Mouse (Mus musculus): ENCODE measurements around the gene Gpr162. TPM values are rescaled to one million over a fixed set of nuclear protein-coding genes. Genes with fewer than 3 reads are reported as not detected.

Gene Gpr162
- polyA plus RNA-seq, 1 experiment from 2014 or later, result 70.2 TPM

Other genes starting within 250 kb of the Gpr162 start
- not detected in 3 replicates for gene C1s2, start 227.9 kb downstream of the Gpr162 start, polyA plus RNA-seq (2018)
- gene Lpcat3, start 201.0 kb downstream of the Gpr162 start, polyA plus RNA-seq (2018), result 42.1 to 61.4 TPM (median 45.7 TPM) in 3 replicates
- 27.4 to 82.6 TPM (median 54.2 TPM) in 3 replicates for gene Emg1, start 151.8 kb downstream of the Gpr162 start, polyA plus RNA-seq (2018)
- gene Phb2, start 151.6 kb downstream of the Gpr162 start, polyA plus RNA-seq (2018), result 84.2 to 177 TPM (median 93.5 TPM) in 3 replicates
- 172 to 251 TPM (median 215 TPM) in 3 replicates for gene Ptpn6, start 125.3 kb downstream of the Gpr162 start, polyA plus RNA-seq (2018)
- 43.6 to 99.2 TPM (median 63.8 TPM) in 3 replicates for gene Grcc10, start 122.6 kb downstream of the Gpr162 start, polyA plus RNA-seq (2018)
- gene Gm45234, start 108.0 kb downstream of the Gpr162 start, polyA plus RNA-seq (2018), result not detected in 3 replicates
- 17.0 to 35.6 TPM (median 21.7 TPM) in 3 replicates for gene Atn1, start 107.5 kb downstream of the Gpr162 start, polyA plus RNA-seq (2018)
- 4.8 to 9.6 TPM (median 6.7 TPM) in 3 replicates for gene Eno2, start 94.3 kb downstream of the Gpr162 start, polyA plus RNA-seq (2018)
- gene Lrrc23, start 84.3 kb downstream of the Gpr162 start, polyA plus RNA-seq (2018), result not detected in 3 replicates
- 24.2 to 48.9 TPM (median 43.2 TPM) in 3 replicates for gene Spsb2, start 55.3 kb downstream of the Gpr162 start, polyA plus RNA-seq (2018)
- gene Tpi1, start 49.7 kb downstream of the Gpr162 start, polyA plus RNA-seq (2018), result 195 to 347 TPM (median 203 TPM) in 3 replicates
- 61.4 to 91.7 TPM (median 71.1 TPM) in 3 replicates for gene Usp5, start 34.5 kb downstream of the Gpr162 start, polyA plus RNA-seq (2018)
- gene Cdca3, start 34.4 kb downstream of the Gpr162 start, polyA plus RNA-seq (2018), result 3.2 to 22.0 TPM (median 8.6 TPM) in 3 replicates
- 0.27 TPM in 1 of 3 replicates, not detected in the others for gene Gnb3, start 23.7 kb downstream of the Gpr162 start, polyA plus RNA-seq (2018)
- gene P3h3, start 6.2 kb downstream of the Gpr162 start, polyA plus RNA-seq (2018), result 9.8 to 27.6 TPM (median 12.3 TPM) in 3 replicates
- gene Cd4, start 24.2 kb upstream of the Gpr162 start, polyA plus RNA-seq (2018), result 49.3 to 211 TPM (median 83.5 TPM) in 3 replicates
- gene Lag3, start 47.7 kb upstream of the Gpr162 start, polyA plus RNA-seq (2018), result 1.5 to 1.8 TPM (median 1.5 TPM) in 3 replicates
- gene Ptms, start 56.1 kb upstream of the Gpr162 start, polyA plus RNA-seq (2018), result 540 to 1,227 TPM (median 1,212 TPM) in 3 replicates
- 179 to 203 TPM (median 199 TPM) in 3 replicates for gene Mlf2, start 67.4 kb upstream of the Gpr162 start, polyA plus RNA-seq (2018)
- 42.8 to 68.7 TPM (median 51.4 TPM) in 3 replicates for gene Cops7a, start 101.6 kb upstream of the Gpr162 start, polyA plus RNA-seq (2018)
- gene Pianp, start 132.7 kb upstream of the Gpr162 start, polyA plus RNA-seq (2018), result 10.8 to 32.4 TPM (median 17.5 TPM) in 3 replicates
- gene Zfp384, start 145.2 kb upstream of the Gpr162 start, polyA plus RNA-seq (2018), result 35.4 to 57.8 TPM (median 41.9 TPM) in 3 replicates
- gene Ing4, start 175.8 kb upstream of the Gpr162 start, polyA plus RNA-seq (2018), result 40.7 to 67.3 TPM (median 57.5 TPM) in 3 replicates
- gene Acrbp, start 185.7 kb upstream of the Gpr162 start, polyA plus RNA-seq (2018), result 1.4 to 5.9 TPM (median 3.2 TPM) in 3 replicates
- 10.0 to 28.0 TPM (median 23.5 TPM) in 3 replicates for gene Lpar5, start 203.9 kb upstream of the Gpr162 start, polyA plus RNA-seq (2018)
- gene Chd4, start 232.0 kb upstream of the Gpr162 start, polyA plus RNA-seq (2018), result 102 to 280 TPM (median 126 TPM) in 3 replicates

Data from macrophage (primary cell).